Mouse (Mus musculus): ENCODE data around the gene Mapk1. TPM values are rescaled to one million over a fixed set of nuclear protein-coding genes. Genes with fewer than 3 reads are reported as not detected.

The Mapk1 gene
- polyA plus RNA-seq, 1 experiment = 53.8 TPM

GRCm38 (mm10) chr16:17015111-17015852 is 32.1 kb downstream of the Mapk1 start:
- 75% methylated on average over 4 of the region's 4 CpGs for WGBS

DNA sequence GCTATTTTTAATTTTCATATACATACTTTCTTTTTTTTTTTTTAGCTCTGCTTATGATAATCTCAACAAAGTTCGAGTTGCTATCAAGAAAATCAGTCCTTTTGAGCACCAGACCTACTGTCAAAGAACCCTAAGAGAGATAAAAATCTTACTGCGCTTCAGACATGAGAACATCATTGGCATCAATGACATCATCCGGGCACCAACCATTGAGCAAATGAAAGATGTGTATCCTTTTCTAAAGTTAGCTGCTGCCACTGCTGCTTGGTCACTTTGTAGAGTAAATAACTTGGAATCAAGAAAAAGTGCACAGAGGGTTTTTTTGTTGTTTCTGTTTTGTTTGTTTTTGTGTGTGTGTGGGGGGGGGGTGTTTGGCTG is 32.7 kb downstream of the Mapk1 start:
- Histone ChIP-seq H3K27me3 (ENCODE audit: control insufficient read depth, insufficient read depth, low read length) (no peaks in the 10 kb centered on the region), H3K27ac (ENCODE audit: insufficient read depth, low read depth, low read length) (no peak overlapping the region), H3K4me1 (ENCODE audit: control insufficient read depth, insufficient read depth, insufficient read length, low read length) (no peaks in the 10 kb centered on the region; the same call in 1 of the 2 replicates), H3K4me3 (ENCODE audit: low read depth, low read length) (no peak overlapping the region), H3K36me3 (ENCODE audit: control insufficient read depth, insufficient read depth, low read length) (peaks cover 30% of the 10 kb centered on the region)
- TF ChIP-seq POLR2A (IDR thresholded peaks at IDR 0.05; ENCODE audit: low read depth, low read length) (no peak), CTCF (IDR thresholded peaks at IDR 0.05; ENCODE audit: extremely low read depth, insufficient read length, insufficient replicate concordance, low read depth, low read length) (no peak)
- WGBS = 78% methylated on average over 3 of the region's 3 CpGs

More at GRCm38 (mm10) chr16:17015111-17015852, 32.1 kb downstream of the Mapk1 start:
- TF ChIP-seq CTCF (IDR thresholded peaks at IDR 0.05; ENCODE audit: extremely low read depth, insufficient read length, insufficient replicate concordance, low read depth, low read length) (no peak), POLR2A (IDR thresholded peaks at IDR 0.05; ENCODE audit: low read depth, low read length) (no peak)
- H3K27ac ChIP-seq (ENCODE audit: insufficient read depth, low read depth, low read length) = no peak overlapping the region
- no peaks in the 10 kb centered on the region; the same call in 1 of the 2 replicates for H3K4me1 ChIP-seq (ENCODE audit: control insufficient read depth, insufficient read depth, insufficient read length, low read length)
- H3K4me3 ChIP-seq (ENCODE audit: low read depth, low read length) = no peak overlapping the region
- no peaks in the 10 kb centered on the region for H3K27me3 ChIP-seq (ENCODE audit: control insufficient read depth, insufficient read depth, low read length)
- peaks cover 28% of the 10 kb centered on the region for H3K36me3 ChIP-seq (ENCODE audit: control insufficient read depth, insufficient read depth, low read length)

DNA sequence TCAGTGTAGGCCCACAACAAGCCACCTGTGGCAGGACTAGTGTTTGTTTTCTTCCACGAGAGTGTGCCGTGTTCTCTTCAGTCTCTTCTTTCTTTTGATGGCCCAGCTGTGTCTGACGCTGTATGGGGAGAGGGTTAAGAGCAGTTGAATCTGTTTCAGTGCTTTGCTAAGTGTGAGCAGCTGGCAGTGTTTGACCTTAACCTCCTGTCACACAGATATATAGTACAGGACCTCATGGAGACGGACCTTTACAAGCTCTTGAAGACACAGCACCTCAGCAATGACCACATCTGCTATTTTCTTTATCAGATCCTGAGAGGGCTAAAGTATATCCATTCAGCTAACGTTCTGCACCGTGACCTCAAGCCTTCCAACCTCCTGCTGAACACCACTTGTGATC is 34.9 kb downstream of the Mapk1 start:
- no peak overlapping the region for H3K27ac ChIP-seq (ENCODE audit: insufficient read depth, low read depth, low read length)
- H3K27me3 ChIP-seq (ENCODE audit: control insufficient read depth, insufficient read depth, low read length) = no peaks in the 10 kb centered on the region
- peaks cover 38% of the 10 kb centered on the region for H3K36me3 ChIP-seq (ENCODE audit: control insufficient read depth, insufficient read depth, low read length)
- WGBS = 71% methylated on average over 6 of the region's 6 CpGs
- no peaks in the 10 kb centered on the region; the same call in 1 of the 2 replicates for H3K4me1 ChIP-seq (ENCODE audit: control insufficient read depth, insufficient read depth, insufficient read length, low read length)
- no peak overlapping the region for H3K4me3 ChIP-seq (ENCODE audit: low read depth, low read length)
- TF ChIP-seq POLR2A (IDR thresholded peaks at IDR 0.05; ENCODE audit: low read depth, low read length) (no peak), CTCF (IDR thresholded peaks at IDR 0.05; ENCODE audit: extremely low read depth, insufficient read length, insufficient replicate concordance, low read depth, low read length) (no peak)

DNA sequence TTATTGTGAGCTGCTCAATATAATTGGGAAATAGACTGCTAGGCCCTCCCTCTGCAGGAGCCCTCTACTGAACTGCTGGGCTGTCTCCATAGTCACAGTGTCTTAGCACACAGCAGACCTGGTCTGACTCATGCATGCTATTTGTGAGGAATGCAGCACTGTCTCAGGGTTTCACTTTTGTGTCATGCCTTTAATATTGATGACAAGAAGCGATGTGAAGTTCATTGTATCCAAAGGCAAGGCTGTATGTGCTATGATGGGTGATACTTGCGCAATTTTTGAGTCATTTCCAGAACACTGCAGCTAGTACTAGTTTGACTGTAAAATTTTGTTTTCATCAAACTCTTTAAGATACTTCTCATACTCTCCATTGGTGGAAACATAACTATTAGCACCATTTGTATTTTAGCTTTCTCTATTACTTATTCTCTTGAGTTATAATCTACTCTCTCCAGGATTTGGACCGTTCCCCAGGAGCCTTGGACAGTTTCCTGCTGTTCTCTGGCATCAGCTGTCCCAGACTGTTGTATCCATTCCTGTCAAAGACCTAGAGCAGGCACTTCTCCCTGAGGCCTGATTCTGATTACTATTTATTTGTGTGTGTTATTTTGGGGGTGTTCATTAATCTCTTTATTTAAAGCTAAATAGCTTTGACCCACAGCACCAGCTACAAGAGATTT is 41.4 kb downstream of the Mapk1 start:
- Histone ChIP-seq H3K4me3 (ENCODE audit: low read depth, low read length) (no peak overlapping the region), H3K36me3 (ENCODE audit: control insufficient read depth, insufficient read depth, low read length) (peaks cover 45% of the 10 kb centered on the region), H3K27me3 (ENCODE audit: control insufficient read depth, insufficient read depth, low read length) (no peaks in the 10 kb centered on the region), H3K4me1 (ENCODE audit: control insufficient read depth, insufficient read depth, insufficient read length, low read length) (no peaks in the 10 kb centered on the region), H3K27ac (ENCODE audit: insufficient read depth, low read depth, low read length) (no peak overlapping the region)
- TF ChIP-seq CTCF (IDR thresholded peaks at IDR 0.05; ENCODE audit: extremely low read depth, insufficient read length, insufficient replicate concordance, low read depth, low read length) (no peak), POLR2A (IDR thresholded peaks at IDR 0.05; ENCODE audit: low read depth, low read length) (no peak)
- WGBS = 82% methylated on average over 3 of the region's 3 CpGs

GRCm38 (mm10) chr16:17029971-17030695 is 47.0 kb downstream of the Mapk1 start:
- H3K27ac ChIP-seq (ENCODE audit: insufficient read depth, low read depth, low read length) = no peak overlapping the region
- peaks cover 42% of the 10 kb centered on the region for H3K36me3 ChIP-seq (ENCODE audit: control insufficient read depth, insufficient read depth, low read length)
- no peaks in the 10 kb centered on the region for H3K4me1 ChIP-seq (ENCODE audit: control insufficient read depth, insufficient read depth, insufficient read length, low read length)
- no peaks in the 10 kb centered on the region for H3K27me3 ChIP-seq (ENCODE audit: control insufficient read depth, insufficient read depth, low read length)
- no peak overlapping the region for H3K4me3 ChIP-seq (ENCODE audit: low read depth, low read length)
- no peak for TF ChIP-seq CTCF (IDR thresholded peaks at IDR 0.05; ENCODE audit: extremely low read depth, insufficient read length, insufficient replicate concordance, low read depth, low read length)
- no peak for TF ChIP-seq POLR2A (IDR thresholded peaks at IDR 0.05; ENCODE audit: low read depth, low read length)
- 84% methylated on average over 4 of the region's 4 CpGs for WGBS

DNA sequence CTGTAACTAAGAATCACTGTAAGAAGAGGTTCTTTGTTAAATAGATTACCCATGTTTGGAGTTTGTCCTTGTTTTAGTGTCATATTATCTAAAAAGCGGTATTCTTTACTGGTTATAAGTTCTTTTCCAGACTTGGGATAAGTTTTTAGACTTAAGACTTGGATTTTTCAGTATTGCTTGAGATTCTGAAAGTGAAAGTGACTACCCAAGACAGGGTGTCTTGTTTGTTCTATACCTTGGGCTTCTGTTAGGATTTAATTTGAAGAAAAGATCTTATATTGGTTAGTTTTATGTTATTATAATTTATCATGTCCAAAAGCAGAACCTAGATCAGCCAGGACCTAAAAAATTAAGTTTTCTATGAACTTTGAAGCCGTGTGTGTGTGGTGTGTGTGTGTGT is 50.6 kb downstream of the Mapk1 start:
- H3K36me3 ChIP-seq (ENCODE audit: control insufficient read depth, insufficient read depth, low read length) = peaks cover 48% of the 10 kb centered on the region
- no peaks in the 10 kb centered on the region for H3K4me1 ChIP-seq (ENCODE audit: control insufficient read depth, insufficient read depth, insufficient read length, low read length)
- no peaks in the 10 kb centered on the region for H3K27me3 ChIP-seq (ENCODE audit: control insufficient read depth, insufficient read depth, low read length)
- TF ChIP-seq CTCF (IDR thresholded peaks at IDR 0.05; ENCODE audit: extremely low read depth, insufficient read length, insufficient replicate concordance, low read depth, low read length) = no peak
- TF ChIP-seq POLR2A (IDR thresholded peaks at IDR 0.05; ENCODE audit: low read depth, low read length) = no peak
- no peak overlapping the region for H3K4me3 ChIP-seq (ENCODE audit: low read depth, low read length)
- no peak overlapping the region for H3K27ac ChIP-seq (ENCODE audit: insufficient read depth, low read depth, low read length)
- 93% methylated on average over 2 of the region's 2 CpGs for WGBS

DNA sequence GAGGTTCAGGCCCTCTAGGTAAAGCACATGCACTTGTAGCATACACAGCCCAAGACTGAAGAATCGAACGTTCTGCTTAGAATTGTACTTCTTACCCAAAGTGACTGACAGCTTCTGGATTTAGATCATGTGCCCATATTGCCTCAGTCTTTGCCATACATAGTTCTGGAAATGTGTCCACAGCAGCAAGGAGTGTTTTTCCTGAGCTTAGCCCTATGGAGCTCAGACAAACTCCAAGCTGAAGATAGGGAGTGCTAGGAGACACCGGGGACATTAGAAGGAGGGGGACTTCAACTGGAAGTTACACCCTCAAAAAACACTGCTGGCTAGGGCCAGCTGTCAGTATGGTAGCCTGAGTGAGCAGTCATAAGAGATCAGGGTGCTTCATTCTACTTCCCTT is 57.5 kb downstream of the Mapk1 start:
- Histone ChIP-seq H3K4me3 (ENCODE audit: low read depth, low read length) (no peak overlapping the region), H3K4me1 (ENCODE audit: control insufficient read depth, insufficient read depth, insufficient read length, low read length) (no peaks in the 10 kb centered on the region), H3K27me3 (ENCODE audit: control insufficient read depth, insufficient read depth, low read length) (no peaks in the 10 kb centered on the region), H3K36me3 (ENCODE audit: control insufficient read depth, insufficient read depth, low read length) (peaks cover 56% of the 10 kb centered on the region), H3K27ac (ENCODE audit: insufficient read depth, low read depth, low read length) (no peak overlapping the region)
- TF ChIP-seq POLR2A (IDR thresholded peaks at IDR 0.05; ENCODE audit: low read depth, low read length) (no peak), CTCF (IDR thresholded peaks at IDR 0.05; ENCODE audit: extremely low read depth, insufficient read length, insufficient replicate concordance, low read depth, low read length) (no peak)
- 91% methylated on average over 3 of the region's 3 CpGs for WGBS

All from small intestine, adult 2 months (tissue).